13 mouse cellular contexts compared by ENCODE assay signal in genomic region chr9:123968290-123968912, GRCm38 (mm10). TPM values are rescaled to one million over a fixed set of nuclear protein-coding genes. Genes with fewer than 3 reads are reported as not detected.
DNase-seq lines count a peak whose midpoint lies in the region; ATAC-seq and TF ChIP-seq lines count a peak whose summit lies in the region.
"Had no signal": no experiment of that assay in that cellular context is flagged by ENCODE, and none has a peak within 500 bp of the region (broad histone marks: within the 10 kb centered on the region; RNA-seq: fewer than 3 reads in every experiment).

Ccr1 (minus strand) TSS chr9:123968692.

- H3K9me3 ChIP-seq in stomach, embryonic 15.5 days, result no peaks in the 10 kb centered on the region
- H3K9me3 ChIP-seq in stomach, postnatal 0 days (ENCODE audit: control insufficient read depth, low read length), result no peaks in the 10 kb centered on the region
- H3K9me3 ChIP-seq: liver, embryonic 13.5 days had no signal

- H3K4me3 ChIP-seq in stomach, embryonic 15.5 days (replicated peaks), result no peak within 1 kb of the TSS
- H3K4me3 ChIP-seq in stomach, postnatal 0 days (ENCODE audit: low read depth, low read length), result no peak within 1 kb of the TSS
- H3K4me3 ChIP-seq: liver, embryonic 13.5 days had no signal

- no peak within 1 kb of the TSS for H3K4me2 ChIP-seq in stomach, embryonic 15.5 days
- no peak within 1 kb of the TSS for H3K4me2 ChIP-seq in stomach, postnatal 0 days (replicated peaks; ENCODE audit: low read depth)
- H3K4me2 ChIP-seq: liver, embryonic 13.5 days had no signal

- H3K36me3 ChIP-seq in stomach, embryonic 15.5 days, result no peaks in the 10 kb centered on the region
- H3K36me3 ChIP-seq in stomach, postnatal 0 days (ENCODE audit: control insufficient read depth, insufficient read depth, low read length), result no peaks in the 10 kb centered on the region
- H3K36me3 ChIP-seq: liver, embryonic 13.5 days had no signal

- DNase-seq in stomach, postnatal 0 days (ENCODE audit: low spot score), result no peak
- DNase-seq in lung, postnatal 25 days (ENCODE audit: low spot score), result peak; percentile 54
- no peak for DNase-seq in frontal cortex, postnatal 10 days (ENCODE audit: low spot score in 2 of 2)
- DNase-seq: adrenal gland, adult 8-10 months; embryo, embryonic 11 days; gastrocnemius, postnatal 25 days; liver, embryonic 13.5 days; thymus, postnatal 25 days had no signal

- no peaks in the 10 kb centered on the region for H3K4me1 ChIP-seq in stomach, embryonic 15.5 days
- H3K4me1 ChIP-seq in stomach, postnatal 0 days (replicated peaks; ENCODE audit: control insufficient read depth, insufficient read depth), result no peaks in the 10 kb centered on the region

- no peak for ATAC-seq in stomach, embryonic 15.5 days (ENCODE audit: insufficient read depth, low FRiP score, low read depth)
- no peak for ATAC-seq in stomach, postnatal 0 days (ENCODE audit: low FRiP score, low TSS enrichment)
- peak; percentile 59 to 75 for ATAC-seq in hematopoietic stem cell, adult 5-6 weeks (replicated peaks in 1 of 2; ENCODE audit: insufficient read depth in 1 of 2, low FRiP score in 2 of 2, low TSS enrichment in 1 of 2, low read depth in 1 of 2, poor library complexity in 2 of 2, severe bottlenecking in 2 of 2)
- ATAC-seq in erythroid progenitor cell, adult 5-6 weeks (replicated peaks; ENCODE audit: low FRiP score, poor library complexity, severe bottlenecking), result no peak
- no peak for ATAC-seq in frontal cortex, adult (ENCODE audit: low TSS enrichment)

- TF ChIP-seq CTCF in stomach, postnatal 0 days (IDR thresholded peaks at IDR 0.05; ENCODE audit: low read depth), result no peak

- WGBS in stomach, embryonic 15.5 days, result 64% methylated on average over 1 of the region's 1 CpGs
- 78% methylated on average over 1 of the region's 1 CpGs for WGBS in stomach, postnatal 0 days

- no peaks in the 10 kb centered on the region for H3K27me3 ChIP-seq in stomach, embryonic 15.5 days (replicated peaks)
- no peaks in the 10 kb centered on the region for H3K27me3 ChIP-seq in stomach, postnatal 0 days (ENCODE audit: control insufficient read depth, insufficient read depth, low read length)
- H3K27me3 ChIP-seq: liver, embryonic 13.5 days had no signal

- TF ChIP-seq EP300 in stomach, postnatal 0 days (optimal IDR thresholded peaks at IDR 0.05), result no peak

- no peak within 1 kb of the TSS for H3K9ac ChIP-seq in stomach, embryonic 15.5 days
- H3K9ac ChIP-seq in stomach, postnatal 0 days (ENCODE audit: low read length), result no peak within 1 kb of the TSS
- H3K9ac ChIP-seq: liver, embryonic 13.5 days had no signal

- peak within 1 kb of the TSS; percentile 44; the same call in 1 of the 2 replicates for H3K27ac ChIP-seq in stomach, embryonic 15.5 days
- no peak within 1 kb of the TSS for H3K27ac ChIP-seq in stomach, postnatal 0 days (replicated peaks)

RNA-seq across cellular contexts. Expression of gene Ccr1, which starts in this region (rescaled TPM):
- polyA plus RNA-seq in stomach, embryonic 15.5 days (2015; fragmentation: Nextera tagmentation; extraction: Ambion mirVana), result 4.1 and 4.8 TPM in 2 replicates
- 3.9 TPM in 2 replicates for polyA plus RNA-seq in stomach, postnatal 0 days (2015; fragmentation: Nextera tagmentation; extraction: Ambion mirVana)
- total RNA-seq in hematopoietic stem cell, adult 5-6 weeks (2017), result 3.6 and 11.7 TPM in 2 replicates
- total RNA-seq in erythroid progenitor cell, adult 5-6 weeks (2015; ENCODE audit: low replicate concordance), result 7.1 and 24.9 TPM in 2 replicates
- total RNA-seq in erythroid progenitor cell, adult 5-6 weeks (2017; ENCODE audit: low replicate concordance), result 2.6 and 9.9 TPM in 2 replicates
- total RNA-seq: left cerebral cortex, adult 18-20 months had no signal

Comparison
In these comparisons a context has a peak if more than half of its experiments do, and no peak if none do; other contexts are left out.
1. ATAC-seq: peak in hematopoietic stem cell, adult 5-6 weeks (2 of 2); none in stomach, embryonic 15.5 days (single experiment), stomach, postnatal 0 days (single experiment), erythroid progenitor cell, adult 5-6 weeks (single experiment) and frontal cortex, adult (single experiment).